Mouse (Mus musculus): ENCODE measurements around the gene Hist1h2bp.
"Not testable (repeated sequence)": the region's sequence is repeated elsewhere in the genome, so short reads cannot be mapped to it uniquely, and the experiment has no call there.

- not testable (repeated sequence) for TF ChIP-seq CTCF (conservative IDR thresholded peaks at IDR 0.05; ENCODE audit: insufficient read depth, insufficient read length, low read depth, low read length); POLR2A (IDR thresholded peaks at IDR 0.05; ENCODE audit: low read depth, low read length)
Observed at GRCm38 (mm10) chr13:21753524-21754285, 33.6 kb upstream of the Hist1h2bp start, which contains the start of the genes Hist1h2ak and Hist1h2bn.
